In the genomic region with DNA sequence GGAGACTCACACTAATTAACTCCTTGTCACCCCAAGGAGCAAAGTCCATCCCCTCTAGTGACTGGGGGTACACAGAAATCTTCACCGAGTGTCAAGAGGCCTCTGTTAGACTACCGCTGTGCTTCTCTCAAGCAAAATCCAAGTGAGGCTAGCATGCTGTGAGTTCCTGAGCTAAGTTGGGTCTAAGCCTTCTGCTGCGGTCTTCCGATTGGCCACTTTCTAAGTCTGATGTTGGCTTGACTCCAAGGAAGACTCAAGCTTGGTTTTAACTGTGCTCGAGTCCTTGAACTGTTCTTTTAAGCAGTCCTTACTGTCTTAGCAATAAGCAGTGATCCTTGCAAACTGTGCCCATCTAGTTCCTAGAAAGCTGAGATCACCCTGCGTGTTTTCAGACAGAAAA, we compare ENCODE assay signal across 15 mouse cellular contexts. TPM values are rescaled to one million over a fixed set of nuclear protein-coding genes. Genes with fewer than 3 reads are reported as not detected.
"Had no signal": no experiment of that assay in that cellular context is flagged by ENCODE, and none has a peak within 500 bp of the region (broad histone marks: within the 10 kb centered on the region; RNA-seq: fewer than 3 reads in every experiment).

No protein-coding gene starts in this region.

- DNase-seq: kidney, adult 18-20 months; kidney, postnatal 10 days; kidney, postnatal 4 days; left cerebral cortex, postnatal 4 days; liver, embryonic 13.5 days; liver, postnatal 0 days; lung, postnatal 36 days; right cerebral cortex, adult 18-20 months; right cerebral cortex, postnatal 25 days; thymus, postnatal 36 days had no signal

- ATAC-seq: liver, postnatal 0 days; midbrain, embryonic 13.5 days had no signal

- H3K27ac ChIP-seq: layer of hippocampus, adult 2 months; limb, embryonic 15.5 days; liver, embryonic 13.5 days; midbrain, embryonic 13.5 days had no signal

- H3K36me3 ChIP-seq: limb, embryonic 15.5 days; liver, embryonic 13.5 days had no signal

- H3K4me1 ChIP-seq: limb, embryonic 15.5 days; liver, embryonic 13.5 days; midbrain, embryonic 13.5 days had no signal

- H3K4me2 ChIP-seq: limb, embryonic 15.5 days; liver, embryonic 13.5 days; midbrain, embryonic 13.5 days had no signal

- H3K9ac ChIP-seq: limb, embryonic 15.5 days; liver, embryonic 13.5 days; liver, postnatal 0 days; midbrain, embryonic 13.5 days had no signal

- H3K9me3 ChIP-seq: limb, embryonic 15.5 days; liver, embryonic 13.5 days; midbrain, embryonic 13.5 days had no signal

- H3K27me3 ChIP-seq: limb, embryonic 15.5 days; liver, embryonic 13.5 days; midbrain, embryonic 13.5 days had no signal

- H3K4me3 ChIP-seq: layer of hippocampus, adult 2 months; limb, embryonic 15.5 days; liver, embryonic 13.5 days; midbrain, embryonic 13.5 days had no signal

RNA-seq across cellular contexts. Expression of gene Prss35, which starts 45.7 kb away (rescaled TPM):
- total RNA-seq: megakaryocyte progenitor cell, adult 5-6 weeks had no signal
- polyA plus RNA-seq: small intestine, adult 2 months had no signal
